Mouse (Mus musculus): ENCODE measurements around the gene Sdccag8. TPM values are rescaled to one million over a fixed set of nuclear protein-coding genes. Genes with fewer than 3 reads are reported as not detected.
"Not testable (repeated sequence)": the region's sequence is repeated elsewhere in the genome, so short reads cannot be mapped to it uniquely, and the experiment has no call there.

Gene Sdccag8
- polyA plus RNA-seq, 1 experiment from 2014 or later = 14.4 TPM

DNA sequence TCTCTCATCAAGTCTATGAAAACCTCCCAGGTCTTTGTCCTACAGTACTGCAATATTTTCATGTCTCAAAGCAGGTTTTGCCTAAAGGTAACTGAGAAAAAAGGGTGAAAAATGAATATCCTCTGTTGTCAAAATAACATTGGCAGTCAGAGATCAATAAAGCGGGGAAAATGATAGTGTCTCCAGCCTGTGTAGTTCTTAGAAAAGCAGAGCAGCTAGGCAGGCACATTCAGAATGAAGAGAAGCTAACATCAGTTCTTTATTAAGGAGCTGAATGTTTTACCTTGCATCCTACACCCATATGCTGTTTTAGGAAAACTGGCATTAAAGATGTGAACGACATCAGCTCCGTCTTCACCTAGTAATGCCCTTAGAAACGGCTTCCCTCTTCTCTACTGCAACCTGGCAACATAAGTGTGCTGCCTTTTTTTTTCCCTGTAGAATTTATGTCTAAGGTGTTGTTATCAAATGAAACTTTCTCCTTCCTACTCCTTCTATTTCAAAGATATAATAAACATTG lies 116.6 kb downstream of the Sdccag8 start:
- Histone ChIP-seq H3K36me3 (no peaks in the 10 kb centered on the region), H3K9ac (no peak overlapping the region), H3K4me2 (no peak overlapping the region), H3K9me3 (no peaks in the 10 kb centered on the region), H3K27me3 (no peaks in the 10 kb centered on the region), H3K27ac (no peak overlapping the region), H3K4me3 (no peak overlapping the region), H3K4me1 (0 out of 2 replicates have a peak, but pooled peaks cover 7% of the 10 kb centered on the region)
- 73% methylated on average over 4 of the region's 4 CpGs for WGBS
- no peak for ATAC-seq (ENCODE audit: borderline replicate concordance, extremely low read depth, low FRiP score, low TSS enrichment)

DNA sequence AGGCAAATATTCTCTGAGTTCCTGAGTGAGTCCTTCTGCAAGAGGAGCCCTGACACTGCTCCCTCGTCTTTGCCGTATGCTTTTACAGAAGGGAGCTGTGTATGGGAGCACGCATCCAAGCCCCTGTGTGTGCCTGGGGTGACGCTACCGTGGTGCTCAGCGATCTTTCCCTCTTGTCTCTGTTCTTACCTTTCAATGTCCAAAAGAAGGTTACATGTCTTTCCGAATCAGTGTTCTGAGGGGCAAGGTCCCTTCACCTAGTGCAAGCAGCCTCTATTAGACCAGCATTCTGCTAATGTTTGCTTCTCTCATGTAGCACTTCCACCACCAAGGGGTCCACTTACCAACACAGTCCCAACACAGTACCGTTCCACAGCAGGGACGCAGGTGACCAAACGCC lies 117.1 kb downstream of the Sdccag8 start:
- H3K4me3 ChIP-seq = no peak overlapping the region
- H3K27ac ChIP-seq = no peak overlapping the region
- H3K9me3 ChIP-seq = no peaks in the 10 kb centered on the region
- no peaks in the 10 kb centered on the region for H3K36me3 ChIP-seq
- WGBS = 82% methylated on average over 10 of the region's 10 CpGs
- no peak overlapping the region for H3K4me2 ChIP-seq
- no peaks in the 10 kb centered on the region for H3K27me3 ChIP-seq
- ATAC-seq (ENCODE audit: borderline replicate concordance, extremely low read depth, low FRiP score, low TSS enrichment) = no peak
- 0 out of 2 replicates have a peak, but pooled peaks cover 5% of the 10 kb centered on the region for H3K4me1 ChIP-seq
- no peak overlapping the region for H3K9ac ChIP-seq

DNA sequence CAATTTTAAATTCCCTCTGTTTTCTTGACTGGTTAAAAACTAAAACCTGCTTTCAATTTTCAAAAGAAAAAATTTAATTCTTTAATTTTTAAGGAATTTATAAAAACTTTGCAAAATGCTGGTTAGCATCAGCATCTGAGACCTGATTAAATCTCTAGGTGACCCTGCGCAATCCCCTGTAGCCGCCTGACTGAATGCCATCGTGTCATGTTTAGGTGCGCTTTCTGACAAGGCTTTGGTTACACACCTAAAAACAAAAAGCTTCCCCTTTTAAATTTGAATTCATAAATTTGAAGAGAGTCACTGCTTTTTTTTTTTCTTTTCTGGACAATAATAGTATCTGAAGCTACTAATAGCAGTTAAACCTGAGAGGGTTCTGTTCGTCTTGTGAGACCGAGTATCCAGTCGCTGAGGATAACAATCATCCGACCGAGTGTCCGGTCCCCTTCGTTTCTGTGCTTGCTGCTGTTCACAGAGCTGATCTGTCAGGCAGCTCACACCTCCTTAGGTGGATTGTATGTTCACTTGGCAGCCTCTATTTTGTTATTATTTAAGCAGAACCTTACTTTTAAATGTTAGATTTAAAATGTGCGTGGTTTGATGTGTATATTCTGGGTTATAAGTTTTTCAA lies 118.0 kb downstream of the Sdccag8 start:
- no peak for ATAC-seq (ENCODE audit: borderline replicate concordance, extremely low read depth, low FRiP score, low TSS enrichment)

DNA sequence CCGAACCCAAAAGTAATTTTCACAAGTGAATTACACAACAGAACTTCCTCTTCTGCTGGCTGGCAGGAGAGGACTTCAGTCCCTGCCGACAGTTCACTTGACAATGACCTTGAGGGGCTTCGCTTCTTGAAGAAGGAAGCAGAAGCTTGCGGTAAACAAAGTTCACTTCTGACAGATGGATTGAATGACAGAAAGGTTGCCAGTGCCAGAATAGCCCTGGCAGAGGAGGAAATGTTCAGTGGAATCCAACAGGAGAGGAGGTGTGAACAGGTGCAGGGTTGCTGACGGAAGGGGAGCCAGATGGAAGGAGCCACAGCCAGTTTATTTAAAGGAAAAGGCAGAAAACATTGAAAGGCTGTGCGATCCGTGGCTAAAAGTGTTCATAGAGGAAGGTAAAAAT lies 118.9 kb downstream of the Sdccag8 start:
- Histone ChIP-seq H3K4me3 (no peak overlapping the region), H3K27ac (no peak overlapping the region), H3K9ac (no peak overlapping the region), H3K27me3 (no peaks in the 10 kb centered on the region), H3K9me3 (no peaks in the 10 kb centered on the region), H3K36me3 (no peaks in the 10 kb centered on the region), H3K4me1 (0 out of 2 replicates have a peak, but pooled peaks cover 5% of the 10 kb centered on the region), H3K4me2 (no peak overlapping the region)
- no peak for ATAC-seq (ENCODE audit: borderline replicate concordance, extremely low read depth, low FRiP score, low TSS enrichment)
- 43% methylated on average over 7 of the region's 7 CpGs for WGBS

More for the DNA sequence above, 118.0 kb downstream of the Sdccag8 start:
- Histone ChIP-seq H3K9ac (no peak overlapping the region), H3K27ac (no peak overlapping the region), H3K36me3 (no peaks in the 10 kb centered on the region), H3K4me2 (no peak overlapping the region), H3K4me3 (no peak overlapping the region), H3K4me1 (0 out of 2 replicates have a peak, but pooled peaks cover 5% of the 10 kb centered on the region), H3K9me3 (no peaks in the 10 kb centered on the region), H3K27me3 (no peaks in the 10 kb centered on the region)
- WGBS = 84% methylated on average over 12 of the region's 12 CpGs

DNA sequence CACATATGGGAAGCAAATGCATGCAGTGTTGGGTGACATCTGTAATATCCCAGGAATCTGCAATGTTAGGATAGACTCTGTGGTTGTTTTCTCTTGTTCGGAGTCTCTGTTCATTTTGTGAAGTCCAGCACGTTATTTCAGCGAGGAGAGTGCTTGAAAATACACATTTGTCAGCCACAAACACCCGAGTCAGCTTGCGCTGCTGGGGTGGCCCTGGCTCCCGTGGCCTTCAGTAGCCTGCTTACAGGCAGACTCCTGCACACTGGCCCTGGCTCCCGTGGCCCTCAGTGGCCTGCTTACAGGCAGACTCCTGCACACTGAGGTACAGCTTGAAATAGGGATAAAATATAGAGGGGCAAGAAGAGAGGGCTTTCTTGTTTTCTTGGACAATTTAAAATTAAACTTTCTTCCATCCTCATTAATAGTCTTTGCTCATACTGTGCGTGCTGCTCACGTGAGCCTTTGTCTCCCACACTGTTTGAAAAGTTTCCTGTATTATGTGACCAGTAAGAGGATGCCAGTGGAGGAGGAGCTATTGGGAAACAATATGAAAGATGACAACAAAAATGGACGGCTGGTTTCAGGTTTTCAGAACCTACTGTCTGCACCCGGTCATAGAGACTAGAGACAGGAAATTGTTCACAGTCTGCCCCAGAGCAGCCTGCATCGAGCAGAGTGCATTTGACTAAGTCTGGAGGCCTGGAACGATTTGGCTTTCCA lies 119.7 kb downstream of the Sdccag8 start:
- Histone ChIP-seq H3K36me3 (no peaks in the 10 kb centered on the region), H3K4me3 (no peak overlapping the region), H3K4me2 (no peak overlapping the region), H3K27ac (no peak overlapping the region), H3K9ac (no peak overlapping the region), H3K9me3 (no peaks in the 10 kb centered on the region), H3K27me3 (no peaks in the 10 kb centered on the region), H3K4me1 (0 out of 2 replicates have a peak, but pooled peaks cover 5% of the 10 kb centered on the region)
- WGBS = 49% methylated on average over 13 of the region's 13 CpGs
- ATAC-seq (ENCODE audit: borderline replicate concordance, extremely low read depth, low FRiP score, low TSS enrichment) = no peak

DNA sequence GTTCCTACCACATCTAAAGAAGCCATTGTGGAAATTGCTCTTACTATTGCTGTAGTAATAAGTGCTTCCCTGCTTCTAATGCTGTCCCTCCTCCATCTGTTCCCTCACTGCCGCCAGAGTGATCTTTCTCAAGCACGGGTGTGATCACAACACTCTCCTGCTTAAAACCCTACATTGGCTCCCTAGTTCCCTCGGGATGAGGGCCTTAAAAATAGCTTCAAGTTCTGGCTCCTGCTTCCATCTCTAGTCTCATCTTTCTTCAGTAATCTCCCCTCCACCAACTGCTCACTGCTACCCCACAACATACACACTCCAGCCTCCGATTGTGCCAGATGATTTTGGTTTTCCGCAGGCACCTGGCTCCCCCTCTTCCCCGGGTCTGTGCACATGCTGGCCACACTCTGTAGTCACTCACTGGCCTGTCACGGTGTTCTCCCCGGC lies 125.5 kb downstream of the Sdccag8 start:
- no peak overlapping the region for H3K9ac ChIP-seq
- no peak overlapping the region for H3K4me3 ChIP-seq
- no peak overlapping the region for H3K27ac ChIP-seq
- WGBS = 62% methylated on average over 8 of the region's 8 CpGs
- H3K27me3 ChIP-seq = no peaks in the 10 kb centered on the region
- no peaks in the 10 kb centered on the region for H3K36me3 ChIP-seq
- no peaks in the 10 kb centered on the region for H3K4me1 ChIP-seq
- no peak for ATAC-seq (ENCODE audit: borderline replicate concordance, extremely low read depth, low FRiP score, low TSS enrichment)
- H3K9me3 ChIP-seq = no peaks in the 10 kb centered on the region
- H3K4me2 ChIP-seq = no peak overlapping the region

DNA sequence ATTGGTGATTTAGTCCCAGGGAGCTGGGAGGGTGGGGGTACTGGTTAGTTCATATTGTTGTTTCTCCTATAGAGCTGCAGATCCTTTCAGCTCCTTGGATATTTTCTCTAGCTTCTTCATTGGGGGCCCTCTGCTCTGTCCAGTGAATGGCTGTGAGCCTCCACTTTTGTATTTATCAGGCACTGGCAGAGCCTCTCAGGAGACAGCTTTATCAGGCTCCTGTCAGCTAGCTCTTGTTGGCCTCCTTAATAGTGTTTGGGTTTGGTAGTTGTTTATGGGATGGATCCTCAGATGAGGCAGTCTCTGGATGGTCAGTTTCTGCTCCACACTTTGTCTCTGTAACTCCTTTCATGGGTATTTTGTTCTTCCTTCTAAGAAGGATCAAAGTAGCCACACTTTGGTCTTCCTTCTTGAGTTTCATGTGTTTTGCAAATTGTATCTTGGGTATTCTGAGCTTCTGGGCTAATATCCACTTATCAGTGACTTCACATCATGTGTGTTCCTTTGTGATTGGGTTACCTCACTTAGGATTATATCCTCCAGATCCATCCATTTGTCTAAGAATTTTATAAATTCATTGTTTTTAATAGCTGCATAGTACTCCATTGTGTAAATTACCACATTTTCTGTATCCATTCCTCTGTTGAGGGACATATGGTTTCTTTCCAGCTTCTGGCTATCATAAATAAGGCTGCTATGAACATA lies 127.0 kb downstream of the Sdccag8 start:
- H3K27me3 ChIP-seq; ATAC-seq (ENCODE audit: borderline replicate concordance, extremely low read depth, low FRiP score, low TSS enrichment); H3K36me3 ChIP-seq; H3K4me1 ChIP-seq; H3K4me3 ChIP-seq; H3K9ac ChIP-seq; H3K4me2 ChIP-seq; H3K9me3 ChIP-seq; H3K27ac ChIP-seq: not testable (repeated sequence)

DNA sequence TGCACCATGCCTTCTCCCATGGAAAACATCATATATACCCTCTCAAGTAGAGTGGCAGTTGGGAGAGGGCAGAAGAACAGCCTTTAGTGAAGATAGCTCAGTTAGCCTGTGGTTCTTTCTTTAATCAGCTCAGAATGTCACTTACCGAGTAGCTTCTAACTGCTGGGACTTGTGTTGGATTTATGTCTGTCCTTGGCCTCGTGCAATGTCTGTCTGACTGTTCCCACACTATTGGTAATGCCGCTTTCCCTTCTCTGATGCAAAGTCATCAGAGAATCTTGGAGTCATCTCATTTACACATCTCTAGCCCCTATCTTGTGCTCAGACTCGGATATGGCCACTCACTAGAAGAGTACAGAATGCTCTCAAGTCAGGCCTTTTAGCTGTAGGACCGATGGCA lies 128.7 kb downstream of the Sdccag8 start:
- H3K36me3 ChIP-seq = no peaks in the 10 kb centered on the region
- H3K4me1 ChIP-seq = no peaks in the 10 kb centered on the region
- no peak overlapping the region for H3K4me3 ChIP-seq
- no peak overlapping the region for H3K4me2 ChIP-seq
- no peaks in the 10 kb centered on the region for H3K9me3 ChIP-seq
- ATAC-seq (ENCODE audit: borderline replicate concordance, extremely low read depth, low FRiP score, low TSS enrichment) = no peak
- no peak overlapping the region for H3K27ac ChIP-seq
- whole genome bisulfite sequencing = 85% methylated on average over 5 of the region's 5 CpGs
- no peaks in the 10 kb centered on the region for H3K27me3 ChIP-seq
- no peak overlapping the region for H3K9ac ChIP-seq

DNA sequence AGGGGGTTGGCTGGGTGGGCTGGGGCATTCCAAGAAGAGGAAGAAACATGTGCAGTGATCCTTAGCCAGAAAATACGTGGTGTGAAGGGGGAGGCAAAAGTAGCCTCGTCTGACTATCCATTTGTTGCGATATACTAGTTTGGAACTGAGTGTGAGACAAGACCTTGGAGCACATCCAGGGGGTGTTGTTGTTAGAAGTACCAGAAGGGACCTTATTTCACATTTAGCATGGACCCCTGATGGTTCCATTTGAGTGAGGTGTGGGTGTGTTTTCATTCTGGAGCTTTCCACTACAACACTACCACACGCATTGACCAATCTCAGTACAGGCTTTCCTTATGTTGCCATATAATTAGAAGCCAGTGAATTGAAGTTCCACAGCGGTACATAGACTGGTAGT lies 129.5 kb downstream of the Sdccag8 start:
- no peaks in the 10 kb centered on the region for H3K9me3 ChIP-seq
- H3K27me3 ChIP-seq = no peaks in the 10 kb centered on the region
- H3K4me1 ChIP-seq = no peaks in the 10 kb centered on the region
- 65% methylated on average over 5 of the region's 5 CpGs for WGBS
- H3K4me2 ChIP-seq = no peak overlapping the region
- no peak overlapping the region for H3K4me3 ChIP-seq
- ATAC-seq (ENCODE audit: borderline replicate concordance, extremely low read depth, low FRiP score, low TSS enrichment) = no peak
- H3K9ac ChIP-seq = no peak overlapping the region
- H3K36me3 ChIP-seq = no peaks in the 10 kb centered on the region
- no peak overlapping the region for H3K27ac ChIP-seq

DNA sequence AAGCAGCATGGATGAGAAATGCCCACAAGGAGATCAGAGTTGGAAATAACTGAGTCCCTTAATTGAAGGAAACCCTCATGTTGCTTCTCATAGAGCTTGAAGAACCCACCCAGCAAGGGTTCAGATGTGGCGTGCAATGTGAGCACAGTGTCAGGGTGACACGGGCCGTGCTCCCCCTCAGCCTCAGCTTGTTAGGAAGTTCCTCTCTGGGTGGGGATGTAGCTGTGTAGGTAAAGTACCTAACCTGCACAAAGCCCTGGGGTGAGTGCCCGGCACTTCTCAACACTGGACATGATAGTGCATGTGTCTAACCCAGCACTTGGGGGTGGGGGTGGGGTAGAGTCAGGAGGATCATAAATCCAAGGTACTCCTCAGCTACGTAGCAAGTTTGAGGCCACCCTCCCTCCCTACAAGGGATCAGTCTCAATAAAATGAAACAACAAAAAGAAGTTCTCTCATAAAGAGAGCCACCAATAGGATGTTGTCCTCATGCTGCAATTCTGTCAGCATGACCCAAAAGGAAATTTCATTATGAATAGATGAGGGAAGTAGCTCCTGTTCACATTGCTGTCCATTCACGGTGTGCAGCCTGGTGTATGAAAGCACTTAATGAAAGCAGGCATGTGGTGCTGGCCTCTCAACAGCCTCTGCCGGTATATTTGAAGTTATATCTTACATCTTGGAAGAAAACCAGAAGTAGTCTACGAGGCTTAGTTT lies 130.2 kb downstream of the Sdccag8 start:
- ATAC-seq (ENCODE audit: borderline replicate concordance, extremely low read depth, low FRiP score, low TSS enrichment) = no peak
- no peaks in the 10 kb centered on the region for H3K27me3 ChIP-seq
- no peaks in the 10 kb centered on the region for H3K4me1 ChIP-seq
- H3K27ac ChIP-seq = no peak overlapping the region
- WGBS = 76% methylated on average over 8 of the region's 8 CpGs
- no peak overlapping the region for H3K9ac ChIP-seq
- no peaks in the 10 kb centered on the region for H3K9me3 ChIP-seq
- H3K4me3 ChIP-seq = no peak overlapping the region
- H3K4me2 ChIP-seq = no peak overlapping the region
- H3K36me3 ChIP-seq = no peaks in the 10 kb centered on the region

DNA sequence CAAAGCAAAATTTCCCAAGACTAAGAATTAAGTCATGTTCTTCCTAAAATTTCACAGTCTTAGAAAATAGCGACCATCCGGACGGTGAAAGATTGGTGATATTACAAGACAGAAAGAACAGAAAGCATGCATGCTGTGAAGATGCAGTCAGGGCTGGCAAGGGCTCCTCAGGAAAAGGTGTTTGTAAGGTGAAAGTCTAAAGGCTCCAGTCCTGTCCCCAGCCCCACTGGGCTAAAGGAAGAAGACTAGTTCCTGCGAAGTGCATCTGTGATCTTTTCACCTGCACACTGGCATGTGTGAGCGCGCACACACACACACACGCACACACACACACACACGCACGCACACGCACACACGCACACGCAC lies 130.7 kb downstream of the Sdccag8 start:
- ATAC-seq (ENCODE audit: borderline replicate concordance, extremely low read depth, low FRiP score, low TSS enrichment) = no peak
- Histone ChIP-seq H3K36me3 (no peaks in the 10 kb centered on the region), H3K27me3 (no peaks in the 10 kb centered on the region), H3K27ac (no peak overlapping the region), H3K9ac (no peak overlapping the region), H3K4me3 (no peak overlapping the region), H3K4me1 (no peaks in the 10 kb centered on the region), H3K9me3 (no peaks in the 10 kb centered on the region), H3K4me2 (no peak overlapping the region)
- 92% methylated on average over 10 of the region's 12 CpGs for WGBS

Measured in lung, embryonic 15.5 days (tissue).